Comparison of ENCODE assay signal across 8 mouse cellular contexts in genomic region chr15:87625236-87626023, GRCm38 (mm10).
DNase-seq lines count a peak whose midpoint lies in the region; ATAC-seq and TF ChIP-seq lines count a peak whose summit lies in the region.

No protein-coding gene starts in this region.

- no peak overlapping the region for H3K9ac ChIP-seq in liver, embryonic 14.5 days (replicated peaks)
- peak overlapping the region; percentile 94 for H3K9ac ChIP-seq in neural tube, embryonic 15.5 days (replicated peaks)

- no peaks in the 10 kb centered on the region for H3K9me3 ChIP-seq in E14TG2a.4 (ENCODE audit: low read length)
- H3K9me3 ChIP-seq in liver, embryonic 14.5 days (ENCODE audit: control insufficient read depth, low read length): no peaks in the 10 kb centered on the region
- H3K9me3 ChIP-seq in neural tube, embryonic 15.5 days (replicated peaks): no peaks in the 10 kb centered on the region

- no peak for TF ChIP-seq EP300 in liver, embryonic 14.5 days (IDR thresholded peaks at IDR 0.05; ENCODE audit: low read depth)

- H3K27me3 ChIP-seq in E14TG2a.4 (ENCODE audit: insufficient read depth, low read length): peaks cover 51% of the 10 kb centered on the region
- H3K27me3 ChIP-seq in liver, embryonic 14.5 days (ENCODE audit: control insufficient read depth, insufficient read depth, low read length): peaks cover 29% of the 10 kb centered on the region
- H3K27me3 ChIP-seq in neural tube, embryonic 15.5 days (replicated peaks): no peaks in the 10 kb centered on the region

- peak overlapping the region; percentile 81 for H3K4me3 ChIP-seq in E14TG2a.4 (replicated peaks; ENCODE audit: low read length)
- H3K4me3 ChIP-seq in liver, embryonic 14.5 days (ENCODE audit: insufficient read depth in 1 of 2, low read depth in 2 of 2, low read length in 2 of 2): peak overlapping the region in 1 of 2 experiments; percentile 31; a peak in 2 of 4 replicates
- peak overlapping the region; percentile 67 for H3K4me3 ChIP-seq in neural tube, embryonic 15.5 days (replicated peaks)

- peaks cover 12% of the 10 kb centered on the region; the same call in 1 of the 2 replicates for H3K4me1 ChIP-seq in E14TG2a.4 (replicated peaks; ENCODE audit: low read depth, low read length)
- H3K4me1 ChIP-seq in liver, embryonic 14.5 days (replicated peaks; ENCODE audit: control insufficient read depth in 2 of 2, insufficient read depth in 2 of 2, low read length in 1 of 2): no peaks in the 10 kb centered on the region
- H3K4me1 ChIP-seq in neural tube, embryonic 15.5 days: peaks cover 51% of the 10 kb centered on the region

- no peak overlapping the region for H3K27ac ChIP-seq in liver, embryonic 14.5 days
- peak overlapping the region; percentile 83 for H3K27ac ChIP-seq in neural tube, embryonic 15.5 days (replicated peaks)

- intact Hi-C loops in heart, postnatal 25 days (cut with DNase I): loop anchor here (10.0 kb wide), 2 partner anchors 339 to 1029 kb away; no protein-coding TSS in a partner anchor

- peak overlapping the region; percentile 48 for H3K4me2 ChIP-seq in liver, embryonic 14.5 days (ENCODE audit: low read depth)
- peak overlapping the region; percentile 73 for H3K4me2 ChIP-seq in neural tube, embryonic 15.5 days

- WGBS in liver, embryonic 14.5 days (ENCODE audit: insufficient replicate concordance): under 1% methylated on average over 65 of the region's 68 CpGs
- under 1% methylated on average over 52 of the region's 68 CpGs for WGBS in neural tube, embryonic 15.5 days

- H3K36me3 ChIP-seq in E14TG2a.4 (ENCODE audit: insufficient read depth, low read length): no peaks in the 10 kb centered on the region
- no peaks in the 10 kb centered on the region for H3K36me3 ChIP-seq in liver, embryonic 14.5 days (replicated peaks; ENCODE audit: control insufficient read depth, insufficient read depth, low read depth)
- H3K36me3 ChIP-seq in neural tube, embryonic 15.5 days: no peaks in the 10 kb centered on the region

- ATAC-seq in liver, embryonic 14.5 days (ENCODE audit: insufficient read depth): no peak
- peak; percentile 86 for ATAC-seq in neural tube, embryonic 15.5 days (ENCODE audit: low FRiP score)

- TF ChIP-seq CTCF in E14TG2a.4 (conservative IDR thresholded peaks at IDR 0.05; ENCODE audit: low read length): peak; percentile 54
- peak; percentile 78 for TF ChIP-seq CTCF in liver, embryonic 14.5 days (IDR thresholded peaks at IDR 0.05; ENCODE audit: low read depth)

- peak; percentile 94 for DNase-seq in cerebellum, adult 8-10 months
- DNase-seq in forelimb bud, embryonic 11.5 days (ENCODE audit: low read depth, low spot score): peak; percentile 88
- DNase-seq in heart, postnatal 25 days (ENCODE audit: low spot score): peak; percentile 49
- peak; percentile 89 for DNase-seq in layer of hippocampus, adult 11-12 months (ENCODE audit: low spot score)
- DNase-seq in liver, embryonic 14.5 days (ENCODE audit: low read depth in 3 of 3, low spot score in 3 of 3): no peak
- DNase-seq in urinary bladder, postnatal 25 days (ENCODE audit: low spot score): peak; percentile 71

Comparison
In these comparisons a context has a peak if more than half of its experiments do, and no peak if none do; other contexts are left out.
1. DNase-seq: peak in cerebellum, adult 8-10 months (single experiment), forelimb bud, embryonic 11.5 days (single experiment), heart, postnatal 25 days (single experiment), layer of hippocampus, adult 11-12 months (single experiment) and urinary bladder, postnatal 25 days (single experiment); none in liver, embryonic 14.5 days (0 of 3).